Mouse (Mus musculus): ENCODE measurements around the gene Platr17. TPM values are rescaled to one million over a fixed set of nuclear protein-coding genes. Genes with fewer than 3 reads are reported as not detected.

The Platr17 gene
- total and polyA plus RNA-seq, 2 experiments, result 0.18 TPM; not detected in 1

DNA sequence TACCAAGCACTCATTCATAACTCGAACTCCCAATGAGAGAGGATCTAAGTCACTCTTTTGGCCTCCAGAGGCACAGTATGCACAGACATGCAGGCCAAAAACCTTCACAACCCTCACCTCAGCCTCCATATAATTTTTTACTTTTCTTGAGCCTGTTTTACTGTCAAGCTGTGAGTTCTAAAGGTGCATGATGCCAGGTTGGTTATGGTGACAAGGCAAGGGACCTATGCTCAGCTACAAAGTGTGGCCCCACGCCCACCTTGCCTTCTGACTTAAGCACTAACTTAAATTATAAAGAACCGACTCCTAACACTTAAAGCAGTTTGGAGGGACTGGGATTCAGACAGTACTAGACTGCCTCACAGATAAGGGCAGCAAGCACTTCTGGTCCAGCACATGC lies 48.4 kb downstream of the Platr17 start:
- peaks cover 12% of the 10 kb centered on the region for H3K4me1 ChIP-seq (ENCODE audit: control insufficient read depth, insufficient read depth, low read length)
- WGBS, result 68% methylated on average over 3 of the region's 3 CpGs
- H3K4me3 ChIP-seq (ENCODE audit: insufficient read depth, low read depth, low read length), result no peak overlapping the region
- H3K27me3 ChIP-seq (ENCODE audit: control insufficient read depth, insufficient read depth, low read length), result no peaks in the 10 kb centered on the region
- no peak for DNase-seq (ENCODE audit: extremely low read depth, low read depth, low spot score)
- H3K36me3 ChIP-seq (ENCODE audit: control insufficient read depth, insufficient read depth, low read length), result peaks cover 16% of the 10 kb centered on the region
- peak overlapping the region; percentile 28; the same call in 1 of the 2 replicates for H3K27ac ChIP-seq (replicated peaks; ENCODE audit: insufficient read depth, low read depth, low read length)
- no peak for TF ChIP-seq CTCF (IDR thresholded peaks at IDR 0.05; ENCODE audit: low read depth, low read length)
- TF ChIP-seq POLR2A (IDR thresholded peaks at IDR 0.05; ENCODE audit: extremely low read depth, insufficient read depth, low read length), result no peak
- H3K79me2 ChIP-seq (ENCODE audit: control insufficient read depth, insufficient read depth, low read length), result peaks cover 5% of the 10 kb centered on the region; the same call in 1 of the 2 replicates
- H3K9ac ChIP-seq (ENCODE audit: low read depth, low read length), result no peak overlapping the region

GRCm38 (mm10) chr17:33953961-33954565 lies 49.1 kb downstream of the Platr17 start:
- Histone ChIP-seq H3K9ac (ENCODE audit: low read depth, low read length) (peak overlapping the region; percentile 95), H3K79me2 (ENCODE audit: control insufficient read depth, insufficient read depth, low read length) (peaks cover 5% of the 10 kb centered on the region; the same call in 1 of the 2 replicates), H3K4me1 (ENCODE audit: control insufficient read depth, insufficient read depth, low read length) (peaks cover 9% of the 10 kb centered on the region), H3K27ac (replicated peaks; ENCODE audit: insufficient read depth, low read depth, low read length) (peak overlapping the region; percentile 86), H3K4me3 (ENCODE audit: insufficient read depth, low read depth, low read length) (peak overlapping the region; percentile 92), H3K27me3 (ENCODE audit: control insufficient read depth, insufficient read depth, low read length) (no peaks in the 10 kb centered on the region), H3K36me3 (ENCODE audit: control insufficient read depth, insufficient read depth, low read length) (peaks cover 16% of the 10 kb centered on the region)
- TF ChIP-seq CTCF (IDR thresholded peaks at IDR 0.05; ENCODE audit: low read depth, low read length) (no peak), POLR2A (IDR thresholded peaks at IDR 0.05; ENCODE audit: extremely low read depth, insufficient read depth, low read length) (no peak)
- peak; percentile 97 for DNase-seq (ENCODE audit: extremely low read depth, low read depth, low spot score)
- WGBS, result 10% methylated on average over 5 of the region's 5 CpGs

DNA sequence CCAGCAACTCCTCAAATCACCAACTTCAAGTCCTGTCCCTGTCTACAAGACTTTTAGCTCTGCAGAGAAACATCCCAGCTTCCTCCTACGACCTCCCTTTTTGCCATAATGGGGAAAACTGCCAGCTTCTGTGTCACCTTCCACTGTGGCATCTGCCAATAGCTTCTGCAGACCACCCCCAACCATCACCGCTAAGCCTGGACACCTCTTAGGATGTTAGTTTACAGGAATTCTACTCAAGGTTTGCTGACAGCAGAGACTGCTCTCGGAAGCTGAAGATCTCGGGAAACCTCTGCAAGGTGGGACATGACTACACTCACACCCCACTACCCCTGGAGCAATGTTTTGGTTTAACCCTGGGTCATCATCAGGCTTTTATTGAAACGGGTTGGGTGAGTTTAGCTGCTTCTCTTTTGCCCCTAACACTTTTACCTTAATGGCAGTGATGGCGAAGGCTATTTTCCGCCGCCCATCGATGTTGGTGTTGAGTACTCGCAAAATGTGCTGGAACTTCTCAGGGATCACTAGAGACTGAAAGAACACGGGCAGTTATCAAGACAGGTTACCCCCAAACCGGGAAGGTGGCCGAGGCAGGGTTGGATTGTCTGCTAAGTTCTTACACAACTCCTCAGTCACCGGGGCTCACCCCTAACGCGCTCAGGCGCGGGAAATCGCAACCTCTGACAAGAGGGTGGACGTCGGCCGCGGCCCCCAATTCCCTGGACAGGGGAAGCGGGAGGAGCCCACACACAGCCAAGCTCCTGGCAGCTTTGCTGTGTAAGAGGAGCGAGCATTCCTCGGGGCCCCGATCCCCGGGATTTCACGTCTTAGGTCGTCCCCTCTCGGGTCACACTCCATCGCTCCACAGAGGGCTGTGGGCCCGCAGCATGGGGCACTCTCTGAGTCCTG lies 50.0 kb downstream of the Platr17 start:
- Histone ChIP-seq H3K79me2 (ENCODE audit: control insufficient read depth, insufficient read depth, low read length) (peaks cover 5% of the 10 kb centered on the region; the same call in 1 of the 2 replicates), H3K4me1 (ENCODE audit: control insufficient read depth, insufficient read depth, low read length) (peaks cover 9% of the 10 kb centered on the region), H3K27ac (replicated peaks; ENCODE audit: insufficient read depth, low read depth, low read length) (peak overlapping the region; percentile 86), H3K27me3 (ENCODE audit: control insufficient read depth, insufficient read depth, low read length) (no peaks in the 10 kb centered on the region), H3K9ac (ENCODE audit: low read depth, low read length) (peak overlapping the region; percentile 95), H3K4me3 (ENCODE audit: insufficient read depth, low read depth, low read length) (peak overlapping the region; percentile 92), H3K36me3 (ENCODE audit: control insufficient read depth, insufficient read depth, low read length) (peaks cover 21% of the 10 kb centered on the region)
- no peak for DNase-seq (ENCODE audit: extremely low read depth, low read depth, low spot score)
- no peak for TF ChIP-seq CTCF (IDR thresholded peaks at IDR 0.05; ENCODE audit: low read depth, low read length)
- TF ChIP-seq POLR2A (IDR thresholded peaks at IDR 0.05; ENCODE audit: extremely low read depth, insufficient read depth, low read length), result no peak
- under 1% methylated on average over 33 of the region's 33 CpGs for WGBS

DNA sequence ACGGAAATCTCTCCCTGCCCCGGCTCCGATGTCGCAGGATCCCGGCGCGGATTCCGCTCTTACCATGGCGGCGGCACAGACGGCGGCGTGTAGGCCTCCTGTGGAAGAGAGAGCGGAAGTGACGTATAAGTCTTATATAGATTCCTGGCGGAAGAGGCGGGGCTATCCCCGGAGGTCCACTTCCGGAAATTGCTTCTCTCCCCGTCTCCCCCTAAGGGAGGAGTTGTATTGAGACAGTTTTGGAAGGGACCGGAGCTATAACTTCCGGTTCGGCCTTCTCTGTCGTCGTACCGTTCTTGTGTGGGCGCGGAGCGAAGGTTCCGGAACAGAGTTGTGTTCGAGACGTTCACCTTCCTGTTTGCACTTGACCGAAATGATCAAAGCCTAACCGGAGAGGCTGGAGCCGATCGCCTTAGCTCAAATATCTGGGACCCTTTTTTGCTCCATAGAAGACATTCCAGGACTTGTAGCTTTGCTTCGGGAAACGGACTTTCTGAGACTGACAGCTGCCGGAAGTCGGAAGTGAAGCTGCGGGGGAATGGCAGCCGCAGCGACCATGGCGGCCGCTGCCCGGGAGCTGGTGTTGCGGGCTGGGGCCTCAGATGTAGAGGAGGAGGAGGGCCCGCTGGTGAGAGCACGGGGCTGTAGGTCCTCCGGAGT lies 50.8 kb downstream of the Platr17 start, which contains the start of the genes Vps52 and Rps18:
Gene Vps52, plus strand, starts transcription at position 258 of the 660 bp plus-strand sequence.
Gene Rps18, minus strand, starts transcription at position 447 of the 660 bp plus-strand sequence.
- H3K27me3 ChIP-seq (ENCODE audit: control insufficient read depth, insufficient read depth, low read length), result no peaks in the 10 kb centered on the region
- H3K36me3 ChIP-seq (ENCODE audit: control insufficient read depth, insufficient read depth, low read length), result peaks cover 21% of the 10 kb centered on the region
- WGBS, result under 1% methylated on average over 50 of the region's 50 CpGs
- peak within 1 kb of the TSS; percentile 93 for H3K27ac ChIP-seq (replicated peaks; ENCODE audit: insufficient read depth, low read depth, low read length)
- DNase-seq (ENCODE audit: extremely low read depth, low read depth, low spot score), result peak; percentile 96
- peak within 1 kb of the TSS; percentile 92 for H3K4me3 ChIP-seq (ENCODE audit: insufficient read depth, low read depth, low read length)
- peaks cover 9% of the 10 kb centered on the region for H3K4me1 ChIP-seq (ENCODE audit: control insufficient read depth, insufficient read depth, low read length)
- peak within 1 kb of the TSS; percentile 95 for H3K9ac ChIP-seq (ENCODE audit: low read depth, low read length)
- H3K79me2 ChIP-seq (ENCODE audit: control insufficient read depth, insufficient read depth, low read length), result peaks cover 5% of the 10 kb centered on the region; the same call in 1 of the 2 replicates
- TF ChIP-seq CTCF (IDR thresholded peaks at IDR 0.05; ENCODE audit: low read depth, low read length), result no peak
- TF ChIP-seq POLR2A (IDR thresholded peaks at IDR 0.05; ENCODE audit: extremely low read depth, insufficient read depth, low read length), result peak; percentile 92

Other genes starting within 250 kb of the Platr17 start
- 49.9 and 53.7 TPM in 2 replicates for gene Hnrnpm, start 218.3 kb upstream of the Platr17 start, total RNA-seq (2014; rRNA removed)
- 28.0 and 33.6 TPM in 2 replicates for gene Hnrnpm, start 218.3 kb upstream of the Platr17 start, polyA plus RNA-seq (2012; rRNA removed)
- 65.1 and 71.2 TPM in 2 replicates for gene March2, start 186.5 kb upstream of the Platr17 start, total RNA-seq (2014; rRNA removed)
- 92.3 and 94.0 TPM in 2 replicates for gene March2, start 186.5 kb upstream of the Platr17 start, polyA plus RNA-seq (2012; rRNA removed)
- 23.3 and 45.2 TPM in 2 replicates for gene Rab11b, start 144.6 kb upstream of the Platr17 start, total RNA-seq (2014; rRNA removed)
- 168 and 177 TPM in 2 replicates for gene Rab11b, start 144.6 kb upstream of the Platr17 start, polyA plus RNA-seq (2012; rRNA removed)
- 129 and 142 TPM in 2 replicates for gene Angptl4, start 123.3 kb upstream of the Platr17 start, total RNA-seq (2014; rRNA removed)
- 28.1 and 49.5 TPM in 2 replicates for gene Angptl4, start 123.3 kb upstream of the Platr17 start, polyA plus RNA-seq (2012; rRNA removed)
- 6.0 and 7.3 TPM in 2 replicates for gene Kank3, start 94.6 kb upstream of the Platr17 start, total RNA-seq (2014; rRNA removed)
- gene Kank3, start 94.6 kb upstream of the Platr17 start, polyA plus RNA-seq (2012; rRNA removed), result 9.5 and 13.4 TPM in 2 replicates
- 275 and 294 TPM in 2 replicates for gene Rps28, start 80.6 kb upstream of the Platr17 start, total RNA-seq (2014; rRNA removed)
- gene Rps28, start 80.6 kb upstream of the Platr17 start, polyA plus RNA-seq (2012; rRNA removed), result 374 and 500 TPM in 2 replicates
- 214 and 217 TPM in 2 replicates for gene Ndufa7, start 80.6 kb upstream of the Platr17 start, total RNA-seq (2014; rRNA removed)
- 372 and 457 TPM in 2 replicates for gene Ndufa7, start 80.6 kb upstream of the Platr17 start, polyA plus RNA-seq (2012; rRNA removed)
- 7.1 and 7.5 TPM in 2 replicates for gene Cd320, start 62.0 kb upstream of the Platr17 start, total RNA-seq (2014; rRNA removed)
- 13.0 and 16.9 TPM in 2 replicates for gene Cd320, start 62.0 kb upstream of the Platr17 start, polyA plus RNA-seq (2012; rRNA removed)
- gene Gm7029, start 31.3 kb upstream of the Platr17 start, total RNA-seq (2014; rRNA removed), result not detected in 2 replicates
- gene Gm7029, start 31.3 kb upstream of the Platr17 start, polyA plus RNA-seq (2012; rRNA removed), result not detected in 2 replicates
- 0.18 and 1.2 TPM in 2 replicates for gene Kifc1, start 14.5 kb upstream of the Platr17 start, total RNA-seq (2014; rRNA removed)
- gene Kifc1, start 14.5 kb upstream of the Platr17 start, polyA plus RNA-seq (2012; rRNA removed), result 0.20 and 0.31 TPM in 2 replicates
- 8.3 and 10.2 TPM in 2 replicates for gene Daxx, start 4.3 kb downstream of the Platr17 start, total RNA-seq (2014; rRNA removed)
- gene Daxx, start 4.3 kb downstream of the Platr17 start, polyA plus RNA-seq (2012; rRNA removed), result 15.8 and 30.8 TPM in 2 replicates
- gene Tapbp, start 10.8 kb downstream of the Platr17 start, total RNA-seq (2014; rRNA removed), result 47.2 and 58.5 TPM in 2 replicates
- 95.4 and 105 TPM in 2 replicates for gene Tapbp, start 10.8 kb downstream of the Platr17 start, polyA plus RNA-seq (2012; rRNA removed)
- 11.1 and 12.7 TPM in 2 replicates for gene Zbtb22, start 10.8 kb downstream of the Platr17 start, total RNA-seq (2014; rRNA removed)
- 23.9 and 30.2 TPM in 2 replicates for gene Zbtb22, start 10.8 kb downstream of the Platr17 start, polyA plus RNA-seq (2012; rRNA removed)
- gene Rgl2, start 24.4 kb downstream of the Platr17 start, total RNA-seq (2014; rRNA removed), result 9.8 and 10.9 TPM in 2 replicates
- 19.4 and 27.7 TPM in 2 replicates for gene Rgl2, start 24.4 kb downstream of the Platr17 start, polyA plus RNA-seq (2012; rRNA removed)
- gene Pfdn6, start 35.2 kb downstream of the Platr17 start, total RNA-seq (2014; rRNA removed), result 37.9 and 40.8 TPM in 2 replicates
- 15.5 and 21.9 TPM in 2 replicates for gene Pfdn6, start 35.2 kb downstream of the Platr17 start, polyA plus RNA-seq (2012; rRNA removed)
- gene Wdr46, start 35.5 kb downstream of the Platr17 start, total RNA-seq (2014; rRNA removed), result 9.3 and 11.3 TPM in 2 replicates
- gene Wdr46, start 35.5 kb downstream of the Platr17 start, polyA plus RNA-seq (2012; rRNA removed), result 13.2 and 16.4 TPM in 2 replicates
- 0.54 and 0.55 TPM in 2 replicates for gene B3galt4, start 46.4 kb downstream of the Platr17 start, total RNA-seq (2014; rRNA removed)
- 0.68 and 0.97 TPM in 2 replicates for gene B3galt4, start 46.4 kb downstream of the Platr17 start, polyA plus RNA-seq (2012; rRNA removed)
- 10.5 and 10.9 TPM in 2 replicates for gene Vps52, start 50.7 kb downstream of the Platr17 start, total RNA-seq (2014; rRNA removed)
- 31.1 and 40.6 TPM in 2 replicates for gene Vps52, start 50.7 kb downstream of the Platr17 start, polyA plus RNA-seq (2012; rRNA removed)
- gene Rps18, start 50.9 kb downstream of the Platr17 start, total RNA-seq (2014; rRNA removed), result 1,559 and 1,933 TPM in 2 replicates
- 224 and 252 TPM in 2 replicates for gene Rps18, start 50.9 kb downstream of the Platr17 start, polyA plus RNA-seq (2012; rRNA removed)
- 2,105 and 2,348 TPM in 2 replicates for gene H2-K1, start 95.2 kb downstream of the Platr17 start, total RNA-seq (2014; rRNA removed)
- 4,310 and 5,575 TPM in 2 replicates for gene H2-K1, start 95.2 kb downstream of the Platr17 start, polyA plus RNA-seq (2012; rRNA removed)
- 10.0 and 13.7 TPM in 2 replicates for gene Ring1, start 119.5 kb downstream of the Platr17 start, total RNA-seq (2014; rRNA removed)
- gene Ring1, start 119.5 kb downstream of the Platr17 start, polyA plus RNA-seq (2012; rRNA removed), result 29.7 and 33.8 TPM in 2 replicates
- 76.5 and 80.5 TPM in 2 replicates for gene H2-Ke6, start 122.9 kb downstream of the Platr17 start, total RNA-seq (2014; rRNA removed)
- gene H2-Ke6, start 122.9 kb downstream of the Platr17 start, polyA plus RNA-seq (2012; rRNA removed), result 162 and 167 TPM in 2 replicates
- 51.2 and 54.7 TPM in 2 replicates for gene Slc39a7, start 126.5 kb downstream of the Platr17 start, total RNA-seq (2014; rRNA removed)
- gene Slc39a7, start 126.5 kb downstream of the Platr17 start, polyA plus RNA-seq (2012; rRNA removed), result 98.0 and 115 TPM in 2 replicates
- gene Rxrb, start 126.7 kb downstream of the Platr17 start, total RNA-seq (2014; rRNA removed), result 13.0 and 17.0 TPM in 2 replicates
- gene Rxrb, start 126.7 kb downstream of the Platr17 start, polyA plus RNA-seq (2012; rRNA removed), result 40.3 and 46.5 TPM in 2 replicates
- gene Col11a2, start 134.3 kb downstream of the Platr17 start, total RNA-seq (2014; rRNA removed), result 0.18 and 0.74 TPM in 2 replicates
- gene Col11a2, start 134.3 kb downstream of the Platr17 start, polyA plus RNA-seq (2012; rRNA removed), result 0.20 and 0.23 TPM in 2 replicates
- 0.28 and 0.47 TPM in 2 replicates for gene H2-Oa, start 187.2 kb downstream of the Platr17 start, total RNA-seq (2014; rRNA removed)
- gene H2-Oa, start 187.2 kb downstream of the Platr17 start, polyA plus RNA-seq (2012; rRNA removed), result 0.76 and 1.4 TPM in 2 replicates
- 7.1 and 8.5 TPM in 2 replicates for gene H2-DMa, start 214.4 kb downstream of the Platr17 start, total RNA-seq (2014; rRNA removed)
- gene H2-DMa, start 214.4 kb downstream of the Platr17 start, polyA plus RNA-seq (2012; rRNA removed), result 8.3 and 13.1 TPM in 2 replicates
- 39.0 and 53.2 TPM in 2 replicates for gene Brd2, start 217.5 kb downstream of the Platr17 start, total RNA-seq (2014; rRNA removed)
- 55.8 and 76.9 TPM in 2 replicates for gene Brd2, start 217.5 kb downstream of the Platr17 start, polyA plus RNA-seq (2012; rRNA removed)
- 0.74 and 1.7 TPM in 2 replicates for gene H2-DMb2, start 238.2 kb downstream of the Platr17 start, total RNA-seq (2014; rRNA removed)
- 1.1 and 3.1 TPM in 2 replicates for gene H2-DMb2, start 238.2 kb downstream of the Platr17 start, polyA plus RNA-seq (2012; rRNA removed)
- 4.2 and 6.6 TPM in 2 replicates for gene H2-DMb1, start 247.9 kb downstream of the Platr17 start, total RNA-seq (2014; rRNA removed)
- 8.3 and 14.5 TPM in 2 replicates for gene H2-DMb1, start 247.9 kb downstream of the Platr17 start, polyA plus RNA-seq (2012; rRNA removed)